Mouse (Mus musculus): ENCODE measurements at regions not wholly inside any gene's neighbourhood (a gene's known extent, or its start where the extent isn't known, plus 50 kb on each side); places are given as distances from the start of the nearest gene placed in this dataset.

GRCm38 (mm10) chr3:104586342-104587175 is 51.9 kb upstream of the Slc16a1 start:
- no peak for ATAC-seq (replicated peaks; ENCODE audit: low FRiP score, poor library complexity, severe bottlenecking)

- peak; percentile 94 for ATAC-seq (replicated peaks; ENCODE audit: low FRiP score, poor library complexity, severe bottlenecking)
Measured at GRCm38 (mm10) chr3:104585303-104585702, 53.2 kb upstream of the Slc16a1 start.

- ATAC-seq (replicated peaks; ENCODE audit: low FRiP score, poor library complexity, severe bottlenecking), result no peak
Measured at GRCm38 (mm10) chr3:104583236-104583635, 55.2 kb upstream of the Slc16a1 start.

GRCm38 (mm10) chr3:104582521-104582920 is 55.9 kb upstream of the Slc16a1 start:
- no peak for ATAC-seq (replicated peaks; ENCODE audit: low FRiP score, poor library complexity, severe bottlenecking)

- no peak for ATAC-seq (replicated peaks; ENCODE audit: low FRiP score, poor library complexity, severe bottlenecking)
Measured at GRCm38 (mm10) chr3:104579186-104579585, 59.3 kb upstream of the Slc16a1 start.

- ATAC-seq (replicated peaks; ENCODE audit: low FRiP score, poor library complexity, severe bottlenecking), result no peak
Measured at GRCm38 (mm10) chr3:104578374-104578773, 60.1 kb upstream of the Slc16a1 start.

- ATAC-seq (replicated peaks; ENCODE audit: low FRiP score, poor library complexity, severe bottlenecking), result no peak
Measured at GRCm38 (mm10) chr3:104577228-104577927, 61.1 kb upstream of the Slc16a1 start.

- ATAC-seq (replicated peaks; ENCODE audit: low FRiP score, poor library complexity, severe bottlenecking), result no peak
Measured at GRCm38 (mm10) chr3:104573277-104573940, 61.7 kb upstream of the Lrig2 start.

GRCm38 (mm10) chr3:104571935-104572631 is 60.4 kb upstream of the Lrig2 start:
- ATAC-seq (replicated peaks; ENCODE audit: low FRiP score, poor library complexity, severe bottlenecking), result no peak

GRCm38 (mm10) chr3:104565423-104566230 is 53.9 kb upstream of the Lrig2 start:
- no peak for ATAC-seq (replicated peaks; ENCODE audit: low FRiP score, poor library complexity, severe bottlenecking)

GRCm38 (mm10) chr3:104564857-104565256 is 53.1 kb upstream of the Lrig2 start:
- ATAC-seq (replicated peaks; ENCODE audit: low FRiP score, poor library complexity, severe bottlenecking), result no peak

- no peak for ATAC-seq (replicated peaks; ENCODE audit: low FRiP score, poor library complexity, severe bottlenecking)
Measured at GRCm38 (mm10) chr3:104561567-104561966, 49.8 kb upstream of the Lrig2 start.
